Mouse (Mus musculus) left cerebral cortex, adult 2 months (tissue): Measurements from ENCODE around the gene Ajuba. TPM values are rescaled to one million over a fixed set of nuclear protein-coding genes. Genes with fewer than 3 reads are reported as not detected.
A peak's percentile ranks its signal among the peaks of the same experiment; 100 is the strongest.
"Not testable (repeated sequence)": the region's sequence is repeated elsewhere in the genome, so short reads cannot be mapped to it uniquely, and the experiment has no call there.

ENCODE experiments used
- DNase-seq, 2 experiments: peaks; one replicate each; pipeline ENCODE4 v3.0.0; 2021 to 2022; ENCODE audit warnings: low spot score in 2 of 2, mixed read lengths in 1 of 2; ENCODE audit errors: extremely low spot score in 1 of 2
- H3K27ac ChIP-seq: fragments of 200-600 bp; 2 replicates; pipeline ENCODE4 v1.8.1; 2022
- H3K4me3 ChIP-seq: fragments of 200-600 bp; 2 replicates; pipeline ENCODE4 v1.8.1; 2022
- CTCF ChIP-seq: fragments of 200-600 bp; IDR thresholded peaks from 2 replicates; pipeline ENCODE4 v1.8.1; 2022; ENCODE audit warnings: antibody characterized with exemption, mild to moderate bottlenecking, moderate library complexity
- intact Hi-C: fragments of 180-260 bp; cut with DNase I; formaldehyde crosslinking; loops from one replicate; pipeline ENCODE4 v1.15.1; 2025
- long read RNA-seq, 2 experiments: library from polyadenylated mRNA; stranded (forward); transcript quantifications; one replicate each; pipeline ENCODE4 v2.0.0; 2021; ENCODE audit warnings: borderline mapping rate in 2 of 2
- total RNA-seq, 2 experiments: library from RNA; stranded (reverse); gene quantifications; 2 replicates each; pipeline ENCODE4 v1.2.3; 2021

The Ajuba gene
- total RNA-seq: 1 to 10 TPM; 1.3 to 2.8 TPM
- long read RNA-seq, experiment 1, partial matches to known transcripts: 0 of 3 reads
- long read RNA-seq, experiment 1, other reads (novel, unspliced or antisense): 0 of 3 reads
- long read RNA-seq, experiment 2, partial matches to known transcripts: 0 of 1 reads
- long read RNA-seq, experiment 2, other reads (novel, unspliced or antisense): 0 of 1 reads

DNA sequence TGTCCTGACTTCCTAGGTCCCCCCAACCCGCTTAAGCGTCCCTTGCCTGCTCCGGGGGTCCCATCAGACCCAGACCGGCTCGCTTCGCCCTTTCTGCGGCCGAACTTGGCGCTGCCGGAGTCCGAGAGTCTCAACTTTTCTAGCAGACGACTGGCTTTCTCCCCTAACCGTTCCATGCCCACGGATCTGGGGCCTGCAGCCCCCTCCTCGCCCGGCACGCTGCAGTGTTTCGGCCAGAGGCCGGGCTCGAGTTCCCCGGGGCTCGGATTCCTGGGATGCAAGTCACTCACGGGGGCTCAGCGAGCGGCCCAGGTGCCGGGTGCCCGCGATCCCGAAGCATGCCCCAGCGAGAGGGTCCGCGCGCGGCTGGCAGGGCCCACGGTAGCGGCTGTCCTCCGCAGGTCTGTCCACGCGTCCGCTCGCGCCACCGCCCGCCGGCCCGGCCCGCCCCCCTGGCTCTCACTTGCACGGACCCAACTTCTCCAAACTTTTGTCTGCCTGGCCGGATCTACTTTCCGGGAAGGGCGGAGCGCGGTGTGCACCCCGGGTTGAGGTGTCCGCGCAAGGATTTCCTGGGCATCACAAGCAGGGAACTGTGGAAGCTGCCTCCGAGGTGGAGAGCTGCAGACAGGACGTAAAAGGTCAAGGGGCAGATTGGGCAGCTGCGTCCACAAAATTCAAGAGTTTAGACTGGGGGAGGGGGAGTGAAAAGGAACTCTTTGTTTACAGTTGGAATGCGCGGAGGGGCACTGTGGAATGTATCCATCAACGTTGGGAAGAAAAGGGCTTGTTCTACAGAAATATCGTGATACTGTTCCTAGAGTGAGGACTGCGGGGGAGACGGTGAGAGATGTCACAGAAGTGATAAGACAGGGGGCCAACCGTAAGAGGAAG, at the start of gene Ajuba:
TSS of gene Ajuba (minus strand) at position 470 of the 894 bp plus-strand sequence.
- H3K4me3 ChIP-seq: peak within 1 kb of the TSS; percentile 53
- 0 out of 2 replicates have a peak within 1 kb of the TSS, but pooled peaks have one; percentile 32 for H3K27ac ChIP-seq
- no peak for TF ChIP-seq CTCF
- peak; percentile 66 to 68 for DNase-seq
- intact Hi-C loops: no loop called here

GRCm38 (mm10) chr14:54624976-54625375, 47.6 kb upstream of the Ajuba start:
- TF ChIP-seq CTCF: no peak
- no peak overlapping the region for H3K4me3 ChIP-seq
- intact Hi-C loops: no loop called here

DNA sequence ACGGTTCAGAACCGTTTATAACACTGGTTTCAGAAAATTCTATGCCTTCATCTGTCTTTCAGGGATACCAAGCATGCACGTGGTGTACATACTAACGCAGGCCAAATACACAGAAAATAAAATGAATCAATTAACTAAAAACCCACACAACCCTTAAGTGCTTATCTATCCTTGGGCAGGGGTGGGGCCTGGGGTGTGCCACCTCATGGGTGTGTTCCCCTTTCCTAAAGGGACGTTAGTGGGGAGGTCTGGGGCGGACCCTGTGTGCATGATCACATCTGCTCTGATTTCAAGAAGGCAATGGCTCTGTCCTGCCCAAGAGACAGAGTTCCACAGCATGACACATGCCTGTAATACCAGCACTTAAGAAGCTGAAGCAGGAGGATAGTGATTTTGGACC, 46.0 kb upstream of the Ajuba start:
- intact Hi-C loops: no loop called here
- no peak overlapping the region for H3K27ac ChIP-seq
- no peak overlapping the region for H3K4me3 ChIP-seq
- DNase-seq: no peak
- TF ChIP-seq CTCF: no peak

More at GRCm38 (mm10) chr14:54624976-54625375, 47.6 kb upstream of the Ajuba start:
- no peak for DNase-seq
- H3K27ac ChIP-seq: peak overlapping the region; percentile 19; the same call in 1 of the 2 replicates

DNA sequence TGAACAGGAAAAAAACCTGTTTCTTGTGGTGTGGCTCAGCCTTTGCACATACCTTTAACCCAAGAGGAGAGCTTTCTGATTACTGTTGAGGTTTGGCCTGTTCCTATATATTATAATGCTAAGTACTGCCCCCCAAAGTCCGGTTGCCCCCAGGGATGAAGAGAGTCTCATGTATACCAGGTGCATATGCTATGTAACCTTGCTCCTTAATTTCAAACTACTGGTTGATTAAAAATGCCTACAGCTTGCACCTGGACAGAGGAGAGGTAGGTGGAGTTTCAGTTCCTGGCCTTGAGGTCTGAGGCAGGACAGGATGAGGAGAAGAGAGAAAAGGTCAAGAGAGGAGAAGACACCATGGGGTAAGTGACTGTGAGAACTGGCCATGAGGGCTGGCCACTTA, 43.8 kb upstream of the Ajuba start, which contains the start of gene Psmb11:
TSS of gene Psmb11 (plus strand) at position 301 of the 400 bp plus-strand sequence.
- intact Hi-C loops: no loop called here
- Histone ChIP-seq H3K27ac (no peak within 1 kb of the TSS), H3K4me3 (no peak within 1 kb of the TSS)
- no peak for DNase-seq
- TF ChIP-seq CTCF: no peak

- Histone ChIP-seq H3K27ac (peak within 1 kb of the TSS; percentile 96), H3K4me3 (peak within 1 kb of the TSS; percentile 76)
- peak; percentile 84 to 88 for DNase-seq
- intact Hi-C loops: no loop called here
- no peak for TF ChIP-seq CTCF
Observed at GRCm38 (mm10) chr14:54617897-54618365, 40.6 kb upstream of the Ajuba start, which contains the start of gene Psmb5. Gene Psmb5, minus strand, starts transcription at chr14:54618022.

DNA sequence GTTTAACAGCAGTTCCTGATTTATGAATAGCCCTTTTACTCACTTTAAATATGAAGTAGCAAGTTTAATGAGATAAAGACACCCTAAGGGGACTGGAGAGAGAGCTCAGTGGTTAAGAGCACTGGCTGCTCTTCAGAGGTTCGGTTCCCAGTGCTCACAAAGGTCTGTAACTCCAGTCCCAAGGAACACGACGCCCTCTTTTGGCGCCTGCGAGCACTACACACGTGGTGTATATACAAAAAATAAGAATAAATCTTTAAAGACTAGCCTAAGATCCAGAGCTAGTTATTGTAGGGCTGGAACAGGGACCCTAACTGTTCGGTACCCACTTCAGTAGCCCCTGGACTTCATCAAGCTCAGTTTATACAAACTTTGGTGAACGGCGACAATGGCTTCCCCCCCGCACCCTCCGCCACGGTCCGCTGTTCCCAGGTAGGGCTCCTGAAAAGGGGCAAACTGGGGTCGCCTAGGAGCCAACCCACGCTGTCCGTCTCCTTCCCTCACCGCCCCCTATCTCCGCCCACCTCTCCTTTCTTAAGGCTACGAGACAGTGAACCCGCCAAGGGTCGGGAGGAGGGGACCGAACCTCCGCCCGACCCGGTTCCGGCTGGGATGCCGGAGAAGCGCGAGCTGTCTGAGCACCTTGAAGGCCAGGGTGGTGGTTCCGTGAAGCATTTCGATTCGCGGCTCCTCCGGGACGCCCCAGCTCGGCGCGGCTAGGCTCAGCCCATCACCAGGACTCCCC, 40.0 kb upstream of the Ajuba start:
- Histone ChIP-seq H3K27ac (peak overlapping the region; percentile 96), H3K4me3 (peak overlapping the region; percentile 76)
- peak; percentile 18 for TF ChIP-seq CTCF
- DNase-seq: no peak
- intact Hi-C loops: no loop called here

GRCm38 (mm10) chr14:54616226-54616825, 39.0 kb upstream of the Ajuba start:
- intact Hi-C loops: no loop called here
- Histone ChIP-seq H3K4me3 (no peak overlapping the region), H3K27ac (no peak overlapping the region)
- no peak for TF ChIP-seq CTCF
- DNase-seq: no peak

DNA sequence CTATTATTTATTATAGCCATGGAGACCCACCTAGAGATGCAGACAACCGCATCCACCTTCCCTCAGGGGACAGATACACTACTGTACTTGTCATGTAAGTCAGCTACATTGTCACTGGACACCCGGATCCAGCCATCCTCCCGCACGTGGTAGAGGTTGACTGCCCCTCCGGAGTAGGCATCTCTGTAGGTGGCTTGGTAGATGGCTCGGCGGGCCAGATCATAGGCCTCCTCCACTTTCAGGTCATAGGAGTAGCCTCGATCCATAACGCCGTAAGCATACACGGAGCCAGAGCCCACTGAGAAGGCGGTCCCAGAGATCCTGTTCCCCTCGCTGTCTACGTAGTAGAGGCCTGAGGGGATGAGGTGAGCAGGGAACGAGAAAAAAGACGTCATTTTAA, 36.8 kb upstream of the Ajuba start:
- DNase-seq, H3K4me3 ChIP-seq, intact Hi-C loops, H3K27ac ChIP-seq: not testable (repeated sequence)

DNA sequence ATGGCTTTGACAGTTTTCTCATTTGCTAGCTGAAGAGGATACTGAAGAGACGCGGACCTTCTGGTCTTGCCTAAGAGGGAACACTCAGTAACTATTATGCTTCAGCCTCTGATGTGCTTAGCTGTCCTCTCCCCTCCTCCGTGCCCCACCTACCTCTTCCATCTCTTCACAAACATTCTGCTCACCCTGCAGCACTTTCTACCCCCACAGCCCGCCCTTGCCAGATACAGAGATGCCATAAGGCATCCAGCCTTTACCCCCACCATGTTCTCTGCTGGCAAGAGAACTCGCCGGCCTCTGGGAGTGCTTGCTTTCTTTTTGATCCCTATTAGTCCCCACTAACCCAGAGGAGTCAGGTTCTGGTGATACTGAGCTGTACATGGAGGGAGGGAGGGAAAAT, 33.3 kb upstream of the Ajuba start:
- Histone ChIP-seq H3K4me3 (no peak overlapping the region), H3K27ac (peak overlapping the region; percentile 71)
- intact Hi-C loops: loop anchor here (2.0 kb wide), 1 partner anchor 18 kb away; no protein-coding TSS in a partner anchor
- no peak for TF ChIP-seq CTCF
- DNase-seq: no peak

DNA sequence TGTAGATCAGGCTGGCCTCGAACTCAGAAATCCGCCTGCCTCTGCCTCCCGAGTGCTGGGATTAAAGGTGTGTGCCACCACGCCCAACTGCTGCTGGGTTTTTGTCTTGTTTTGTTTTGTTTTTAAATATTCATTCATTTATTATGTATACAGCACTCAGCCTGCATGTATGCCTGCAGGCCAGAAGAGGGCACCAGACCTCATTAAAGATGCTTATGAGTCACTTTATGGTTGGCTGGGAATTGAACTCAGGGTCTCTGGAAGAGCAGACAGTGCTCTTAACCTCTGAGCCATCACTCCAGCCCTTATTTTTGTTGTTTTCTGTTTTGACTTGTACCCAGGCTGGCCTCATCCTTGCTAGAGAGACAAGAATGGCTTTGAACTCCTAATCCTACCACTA, 32.6 kb upstream of the Ajuba start:
- intact Hi-C loops: loop anchor here (2.0 kb wide), 1 partner anchor 17 kb away; no protein-coding TSS in a partner anchor
- Histone ChIP-seq H3K4me3 (no peak overlapping the region), H3K27ac (peak overlapping the region; percentile 71)
- peak; percentile 58 for TF ChIP-seq CTCF
- no peak for DNase-seq

DNA sequence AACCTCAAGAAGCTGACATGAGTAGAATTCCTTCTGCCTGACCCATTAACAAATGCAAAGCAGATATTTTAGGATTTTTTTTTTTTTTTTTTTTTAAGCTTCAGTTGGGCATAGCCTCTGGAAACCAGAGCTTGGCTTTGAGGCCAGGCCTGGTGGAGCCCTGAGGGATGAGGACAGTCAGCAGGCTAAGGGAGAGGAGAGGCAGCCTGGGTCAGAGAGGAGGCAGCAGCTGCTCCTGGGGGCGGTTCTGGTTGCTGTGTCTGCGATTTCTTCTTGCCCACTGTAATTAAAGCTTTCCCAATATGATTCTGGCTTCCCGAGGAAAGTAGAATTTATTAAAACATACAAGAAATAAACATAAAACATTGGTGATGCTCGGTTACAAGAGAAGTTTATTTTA, 31.9 kb upstream of the Ajuba start:
- peak overlapping the region; percentile 32; the same call in 1 of the 2 replicates for H3K27ac ChIP-seq
- DNase-seq: no peak
- TF ChIP-seq CTCF: no peak
- no peak overlapping the region for H3K4me3 ChIP-seq
- intact Hi-C loops: no loop called here
